Mouse (Mus musculus): Measurements from ENCODE around the gene Tenm4.

- TF ChIP-seq CTCF (IDR thresholded peaks at IDR 0.05; ENCODE audit: low read depth), result no peak
- TF ChIP-seq EP300 (IDR thresholded peaks at IDR 0.05; ENCODE audit: low read depth), result no peak
Observed at GRCm38 (mm10) chr7:96343667-96344066, 172.6 kb downstream of the Tenm4 start.

Measured in liver, postnatal 0 days (tissue).